Mouse (Mus musculus) limb, embryonic 14.5 days (tissue): ENCODE measurements around the gene Rbm8a2. TPM values are rescaled to one million over a fixed set of nuclear protein-coding genes. Genes with fewer than 3 reads are reported as not detected.

Source experiments
- ATAC-seq: fragments of 200-750 bp; cut with Nextera tagmentation; 2 replicates; pipeline ENCODE4 v1.8.0; 2017; ENCODE audit warnings: low read depth, moderate number of reproducible peaks, moderate TSS enrichment; ENCODE audit not compliant: low FRiP score
- DNase-seq: peaks from one replicate; pipeline ENCODE4 v3.0.0-alpha.2; 2015; ENCODE audit warnings: low spot score
- H3K27ac ChIP-seq: fragments of 300-500 bp; sonication (generic); replicated peaks from 2 replicates; pipeline ENCODE4 v1.5.1; 2014; ENCODE audit warnings: low read depth, mild to moderate bottlenecking, low read length, moderate library complexity, mixed read lengths
- H3K27me3 ChIP-seq: fragments of 300-500 bp; sonication (generic); 2 replicates; pipeline ENCODE4 v1.6.1; 2014; ENCODE audit warnings: low read length, mixed read lengths; ENCODE audit not compliant: control insufficient read depth, insufficient read depth
- H3K36me3 ChIP-seq: fragments of 300-500 bp; sonication (generic); 2 replicates; pipeline ENCODE4 v1.6.1; 2014; ENCODE audit warnings: mild to moderate bottlenecking, low read length, moderate library complexity, mixed read lengths; ENCODE audit not compliant: control insufficient read depth, insufficient read depth
- H3K4me1 ChIP-seq: fragments of 300-500 bp; sonication (generic); 2 replicates; pipeline ENCODE4 v1.6.1; 2014; ENCODE audit warnings: antibody characterized with exemption, low read length, mixed read lengths; ENCODE audit not compliant: control insufficient read depth, insufficient read depth
- H3K4me2 ChIP-seq: fragments of 300-500 bp; sonication (generic); replicated peaks from 2 replicates; pipeline ENCODE4 v1.6.1; 2014; ENCODE audit warnings: low read depth, mild to moderate bottlenecking, low read length, moderate library complexity; ENCODE audit not compliant: severe bottlenecking
- H3K4me3 ChIP-seq: fragments of 300-500 bp; sonication (generic); replicated peaks from 2 replicates; pipeline ENCODE4 v1.5.1; 2014; ENCODE audit warnings: low read length
- H3K9ac ChIP-seq: fragments of 300-500 bp; sonication (generic); 2 replicates; pipeline ENCODE4 v1.6.1; 2014; ENCODE audit warnings: mild to moderate bottlenecking, low read depth, low read length, moderate library complexity; ENCODE audit not compliant: severe bottlenecking
- H3K9me3 ChIP-seq: fragments of 300-500 bp; sonication (generic); 2 replicates; pipeline ENCODE4 v1.6.1; 2016; ENCODE audit warnings: low read length; ENCODE audit not compliant: control insufficient read depth
- POLR2A ChIP-seq: fragments of 200-500 bp; IDR thresholded peaks from 2 replicates; pipeline ENCODE4 v1.8.0; 2012; ENCODE audit warnings: inconsistent platforms, mild to moderate bottlenecking, moderate library complexity, borderline replicate concordance; ENCODE audit not compliant: insufficient read depth, insufficient read length; ENCODE audit errors: extremely low read depth
- WGBS: fragments of 180-500 bp; shearing (Covaris S2); extraction: QIAGEN DNeasy Blood & Tissue Kit; methylation state at CpG from one replicate; pipeline ENCODE4 v1.1.7; 2014; 5-methylcytosine and 5-hydroxymethylcytosine counted together
- polyA plus RNA-seq, 2 experiments: library from polyadenylated mRNA; depleted of rRNA in 1 of 2; stranded (reverse) in 1 of 2; unstranded in 1 of 2; fragments of >200 nt; fragmentation: Nextera tagmentation in 1 of 2; extraction: Ambion mirVana in 1 of 2; gene quantifications; 2 replicates each; pipeline versions ENCODE4 v1.2.1 to v1.2.3; 2012 to 2014

Rbm8a2 gene
- polyA plus RNA-seq, 2 experiments = 0.13 to 0.37 TPM

GRCm38 (mm10) chr1:175936282-175936737 is 42.6 kb downstream of the Rbm8a2 start:
- Histone ChIP-seq H3K27me3 (no peaks in the 10 kb centered on the region), H3K9me3 (no peaks in the 10 kb centered on the region), H3K4me3 (no peak overlapping the region), H3K36me3 (no peaks in the 10 kb centered on the region), H3K27ac (no peak overlapping the region), H3K4me2 (peak overlapping the region; percentile 34; the same call in 1 of the 2 replicates), H3K9ac (peak overlapping the region; percentile 32; the same call in 1 of the 2 replicates), H3K4me1 (no peaks in the 10 kb centered on the region)
- peak; percentile 87 for ATAC-seq
- WGBS = 10% methylated on average over 11 of the region's 11 CpGs
- TF ChIP-seq POLR2A = no peak
- peak; percentile 94 for DNase-seq

DNA sequence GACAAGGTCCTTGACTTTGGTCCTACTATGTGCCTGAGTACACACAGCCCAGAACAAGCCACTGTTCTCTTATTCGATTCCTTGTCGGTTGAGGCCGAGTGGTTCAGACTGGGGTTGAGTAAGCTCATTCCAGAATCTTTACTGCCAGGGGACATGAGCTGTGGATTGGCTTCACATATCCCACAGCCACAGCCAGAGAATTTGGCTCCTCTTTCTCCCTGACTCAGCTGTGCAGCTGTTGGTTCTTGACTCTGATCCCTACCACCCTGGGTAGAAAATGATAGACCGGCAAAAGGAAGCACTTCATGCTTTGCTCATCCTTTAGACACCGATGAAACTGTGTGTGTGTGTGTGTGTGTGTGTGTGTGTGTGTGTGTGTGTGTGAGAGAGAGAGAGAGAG is 47.5 kb downstream of the Rbm8a2 start:
- Histone ChIP-seq H3K4me1 (no peaks in the 10 kb centered on the region), H3K4me2 (no peak overlapping the region)
- DNase-seq = no peak

More for the DNA sequence above, 47.5 kb downstream of the Rbm8a2 start:
- Histone ChIP-seq H3K9me3 (no peaks in the 10 kb centered on the region), H3K4me3 (no peak overlapping the region), H3K27me3 (no peaks in the 10 kb centered on the region), H3K27ac (no peak overlapping the region), H3K36me3 (no peaks in the 10 kb centered on the region), H3K9ac (no peak overlapping the region)
- ATAC-seq = no peak
- TF ChIP-seq POLR2A = no peak
- WGBS = 84% methylated on average over 5 of the region's 5 CpGs

Other genes starting within 250 kb of the Rbm8a2 start
- 8.9 and 15.8 TPM in 2 replicates for gene Exo1, start 98.5 kb downstream of the Rbm8a2 start, polyA plus RNA-seq (2012; rRNA removed)
- gene Exo1, start 98.5 kb downstream of the Rbm8a2 start, polyA plus RNA-seq (2014; fragmentation: Nextera tagmentation; extraction: Ambion mirVana) = 47.3 and 49.0 TPM in 2 replicates
- gene Gm38100, start 58.8 kb downstream of the Rbm8a2 start, polyA plus RNA-seq (2012; rRNA removed) = not detected in 2 replicates
- gene Gm38100, start 58.8 kb downstream of the Rbm8a2 start, polyA plus RNA-seq (2014; fragmentation: Nextera tagmentation; extraction: Ambion mirVana) = not detected in 2 replicates